Mouse (Mus musculus) hindbrain, embryonic 11.5 days (tissue): ENCODE results near the gene Ccdc82. TPM values are rescaled to one million over a fixed set of nuclear protein-coding genes. Genes with fewer than 3 reads are reported as not detected.

ENCODE experiments used
- ATAC-seq: fragments of 200-750 bp; cut with Nextera tagmentation; 2 replicates; pipeline ENCODE4 v1.8.0; 2017; ENCODE audit warnings: mild to moderate bottlenecking, moderate TSS enrichment, moderate library complexity; ENCODE audit not compliant: low FRiP score
- DNase-seq: peaks from one replicate; pipeline ENCODE4 v3.0.0-alpha.2; 2015; ENCODE audit warnings: low spot score
- H3K27ac ChIP-seq: fragments of 300-500 bp; sonication (generic); 2 replicates; pipeline ENCODE4 v1.5.1; 2014; ENCODE audit warnings: mild to moderate bottlenecking, low read depth, low read length
- H3K27me3 ChIP-seq: fragments of 300-500 bp; sonication (generic); 2 replicates; pipeline ENCODE4 v1.6.1; 2014; ENCODE audit warnings: mild to moderate bottlenecking, low read length, moderate library complexity, mixed read lengths; ENCODE audit not compliant: control insufficient read depth, insufficient read depth
- H3K36me3 ChIP-seq: fragments of 300-500 bp; sonication (generic); 2 replicates; pipeline ENCODE4 v1.6.1; 2014; ENCODE audit warnings: mild to moderate bottlenecking, low read length, moderate library complexity, mixed read lengths; ENCODE audit not compliant: control insufficient read depth, insufficient read depth
- H3K4me1 ChIP-seq: fragments of 300-500 bp; sonication (generic); replicated peaks from 2 replicates; pipeline ENCODE4 v1.6.1; 2014; ENCODE audit warnings: low read length, mixed read lengths; ENCODE audit not compliant: control insufficient read depth, insufficient read depth
- H3K4me2 ChIP-seq: fragments of 300-500 bp; sonication (generic); replicated peaks from 2 replicates; pipeline ENCODE4 v1.6.1; 2014; ENCODE audit warnings: mild to moderate bottlenecking, low read depth, low read length
- H3K4me3 ChIP-seq: fragments of 300-500 bp; sonication (generic); 2 replicates; pipeline ENCODE4 v1.5.1; 2014; ENCODE audit warnings: low read depth, low read length
- H3K9ac ChIP-seq: fragments of 300-500 bp; sonication (generic); 2 replicates; pipeline ENCODE4 v1.6.1; 2014; ENCODE audit warnings: low read depth, low read length
- H3K9me3 ChIP-seq: fragments of 300-500 bp; sonication (generic); 2 replicates; pipeline ENCODE4 v1.6.1; 2016; ENCODE audit warnings: low read length; ENCODE audit not compliant: control insufficient read depth
- WGBS: fragments of 180-500 bp; shearing (Covaris S2); extraction: QIAGEN DNeasy Blood & Tissue Kit; methylation state at CpG from one replicate; pipeline ENCODE4 v1.1.7; 2014; 5-methylcytosine and 5-hydroxymethylcytosine counted together
- polyA plus RNA-seq: library from polyadenylated mRNA; unstranded; fragments of >200 nt; fragmentation: Nextera tagmentation; extraction: Ambion mirVana; gene quantifications from 2 replicates; pipeline ENCODE4 v1.2.1, GENCODE M21; 2014

Gene Ccdc82
- polyA plus RNA-seq, 1 experiment from 2014 or later: 17.9 TPM

DNA sequence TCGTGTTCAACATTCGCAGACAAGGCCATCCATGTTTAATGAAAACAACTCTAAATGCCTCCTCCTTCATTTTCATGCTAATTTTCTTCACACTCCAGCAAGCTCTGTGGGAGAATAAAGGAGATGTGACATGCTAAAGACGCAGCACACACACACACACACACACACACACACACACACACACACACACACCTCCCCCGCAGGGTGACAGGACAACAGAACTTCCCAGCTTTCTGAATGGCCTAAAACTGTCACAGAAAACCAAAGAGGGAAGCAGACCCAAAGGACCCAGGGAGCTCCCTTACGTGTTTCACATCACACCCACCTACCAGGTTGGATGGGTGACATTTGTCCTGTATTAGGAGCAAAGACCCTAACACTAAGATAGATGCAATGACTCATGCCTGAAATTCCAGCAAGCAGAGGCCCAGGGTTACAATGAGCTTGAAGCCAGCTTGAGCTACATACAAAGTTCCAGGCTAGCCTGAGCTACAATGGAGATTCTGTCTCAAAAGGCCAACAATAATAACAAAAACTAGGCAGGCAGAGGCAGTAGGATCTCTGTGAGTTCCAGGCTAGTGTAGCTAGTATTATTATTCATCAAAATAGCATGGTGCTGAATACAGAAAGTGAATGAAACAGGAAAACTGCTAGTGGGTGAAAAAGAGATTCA is 56.5 kb downstream of the Ccdc82 start:
- no peaks in the 10 kb centered on the region for H3K9me3 ChIP-seq
- no peak overlapping the region for H3K9ac ChIP-seq
- no peaks in the 10 kb centered on the region; the same call in 1 of the 2 replicates for H3K36me3 ChIP-seq
- peaks cover 33% of the 10 kb centered on the region for H3K4me1 ChIP-seq
- DNase-seq: peak; percentile 68
- no peak overlapping the region for H3K4me2 ChIP-seq
- 31% methylated on average over 5 of the region's 5 CpGs for WGBS
- H3K27me3 ChIP-seq: no peaks in the 10 kb centered on the region
- H3K27ac ChIP-seq: peak overlapping the region; percentile 58
- peak; percentile 59 for ATAC-seq
- H3K4me3 ChIP-seq: no peak overlapping the region

DNA sequence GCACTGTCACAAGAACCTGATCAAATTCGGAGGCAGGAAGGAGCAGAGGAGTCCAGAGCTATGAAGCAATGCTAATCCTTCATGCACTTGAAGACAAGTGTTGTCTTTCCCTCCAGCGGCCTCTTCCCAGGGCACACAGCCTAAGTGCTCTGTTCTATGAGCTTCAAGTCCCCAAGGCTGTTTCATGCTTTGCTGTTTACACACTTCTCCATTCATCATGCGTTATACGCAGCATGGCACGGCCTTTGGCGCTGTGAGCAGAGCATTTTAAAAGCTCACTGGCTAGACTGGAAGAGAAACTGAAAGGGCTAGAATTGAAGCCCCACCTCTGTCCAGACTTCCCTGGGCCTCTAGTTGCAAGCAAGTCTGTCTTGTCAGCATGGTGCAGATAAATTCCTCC is 57.2 kb downstream of the Ccdc82 start:
- H3K4me3 ChIP-seq: no peak overlapping the region
- peak; percentile 18; the same call in 1 of the 2 replicates for ATAC-seq
- H3K36me3 ChIP-seq: no peaks in the 10 kb centered on the region; the same call in 1 of the 2 replicates
- 38% methylated on average over 6 of the region's 6 CpGs for WGBS
- H3K9ac ChIP-seq: no peak overlapping the region
- peaks cover 29% of the 10 kb centered on the region for H3K4me1 ChIP-seq
- no peaks in the 10 kb centered on the region for H3K9me3 ChIP-seq
- DNase-seq: no peak
- H3K4me2 ChIP-seq: no peak overlapping the region
- peak overlapping the region; percentile 53; the same call in 1 of the 2 replicates for H3K27ac ChIP-seq
- H3K27me3 ChIP-seq: no peaks in the 10 kb centered on the region

DNA sequence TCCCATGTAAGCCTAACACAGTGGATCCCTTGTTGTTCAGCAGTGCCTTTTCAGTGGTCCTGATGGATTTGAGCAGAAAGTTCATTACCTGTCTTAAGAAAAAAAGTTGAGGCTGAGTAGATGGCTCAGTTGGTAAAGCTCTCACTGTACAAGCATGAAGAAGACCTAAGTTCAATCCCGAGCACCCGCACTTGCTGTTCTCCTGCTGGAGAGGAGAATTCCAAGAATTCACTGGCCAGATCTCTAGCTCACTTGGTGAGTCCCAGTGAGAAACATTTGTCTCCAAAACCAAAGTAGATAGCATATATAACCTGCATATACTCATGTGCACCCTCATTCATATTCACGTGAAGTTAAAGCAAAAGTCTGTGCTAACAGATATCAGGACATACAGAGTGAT is 59.7 kb downstream of the Ccdc82 start:
- no peak for DNase-seq
- no peaks in the 10 kb centered on the region for H3K9me3 ChIP-seq
- H3K9ac ChIP-seq: no peak overlapping the region
- no peak overlapping the region for H3K4me3 ChIP-seq
- H3K36me3 ChIP-seq: no peaks in the 10 kb centered on the region; the same call in 1 of the 2 replicates
- no peak overlapping the region for H3K27ac ChIP-seq
- ATAC-seq: no peak
- H3K4me2 ChIP-seq: no peak overlapping the region
- 86% methylated on average over 3 of the region's 3 CpGs for WGBS
- H3K27me3 ChIP-seq: no peaks in the 10 kb centered on the region
- peaks cover 18% of the 10 kb centered on the region for H3K4me1 ChIP-seq

DNA sequence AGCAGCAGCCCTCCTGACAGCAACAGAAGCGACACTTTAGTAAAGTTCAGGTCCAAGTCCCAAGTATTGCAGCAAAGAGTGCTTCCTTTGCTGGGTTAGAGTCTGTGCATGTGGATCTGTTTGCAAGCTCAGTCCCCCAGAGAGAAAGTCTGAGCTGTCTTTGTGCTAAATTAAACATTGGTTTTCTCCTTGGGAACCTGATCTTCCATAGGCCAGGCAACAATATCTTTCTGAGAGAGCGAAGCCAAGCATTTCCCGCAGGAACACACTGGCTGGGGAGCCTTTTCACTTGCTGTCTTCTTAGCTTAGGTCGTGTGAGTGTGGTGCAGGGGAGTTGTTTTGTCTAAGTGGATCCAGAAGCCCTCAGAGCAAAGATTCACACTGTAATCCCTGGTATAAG is 60.5 kb downstream of the Ccdc82 start:
- DNase-seq (no peak), ATAC-seq (no peak)
- no peaks in the 10 kb centered on the region for H3K27me3 ChIP-seq
- 51% methylated on average over 4 of the region's 4 CpGs for WGBS
- no peak overlapping the region for H3K9ac ChIP-seq
- H3K9me3 ChIP-seq: no peaks in the 10 kb centered on the region
- H3K4me1 ChIP-seq: peaks cover 13% of the 10 kb centered on the region
- H3K4me3 ChIP-seq: no peak overlapping the region
- H3K27ac ChIP-seq: 0 out of 2 replicates have a peak overlapping the region, but pooled peaks have one; percentile 27
- H3K4me2 ChIP-seq: no peak overlapping the region
- no peaks in the 10 kb centered on the region; the same call in 1 of the 2 replicates for H3K36me3 ChIP-seq

DNA sequence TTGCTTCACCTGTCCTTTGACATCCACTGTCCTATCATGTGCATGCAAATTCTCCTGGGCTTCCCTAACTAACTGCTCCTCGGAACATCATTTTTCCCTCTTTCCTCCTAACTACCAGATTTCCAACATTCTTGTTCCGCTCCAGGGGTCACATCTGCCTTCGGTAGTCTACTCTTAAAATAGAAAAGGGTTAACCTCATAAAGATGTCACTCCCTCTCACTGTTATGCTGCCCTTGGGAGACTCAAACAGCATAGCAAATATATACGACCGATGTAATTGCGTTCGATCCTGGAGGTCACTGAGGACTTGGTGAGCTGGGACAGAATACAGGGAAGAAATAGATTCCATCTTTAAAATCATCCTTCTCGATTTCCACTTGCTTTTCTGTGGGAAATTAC is 62.0 kb downstream of the Ccdc82 start:
- DNase-seq (no peak), ATAC-seq (peak; percentile 37)
- no peak overlapping the region for H3K4me2 ChIP-seq
- H3K9ac ChIP-seq: no peak overlapping the region
- no peaks in the 10 kb centered on the region; the same call in 1 of the 2 replicates for H3K36me3 ChIP-seq
- no peaks in the 10 kb centered on the region for H3K9me3 ChIP-seq
- 66% methylated on average over 8 of the region's 8 CpGs for WGBS
- no peaks in the 10 kb centered on the region for H3K27me3 ChIP-seq
- no peak overlapping the region for H3K4me3 ChIP-seq
- peaks cover 13% of the 10 kb centered on the region for H3K4me1 ChIP-seq
- H3K27ac ChIP-seq: no peak overlapping the region

DNA sequence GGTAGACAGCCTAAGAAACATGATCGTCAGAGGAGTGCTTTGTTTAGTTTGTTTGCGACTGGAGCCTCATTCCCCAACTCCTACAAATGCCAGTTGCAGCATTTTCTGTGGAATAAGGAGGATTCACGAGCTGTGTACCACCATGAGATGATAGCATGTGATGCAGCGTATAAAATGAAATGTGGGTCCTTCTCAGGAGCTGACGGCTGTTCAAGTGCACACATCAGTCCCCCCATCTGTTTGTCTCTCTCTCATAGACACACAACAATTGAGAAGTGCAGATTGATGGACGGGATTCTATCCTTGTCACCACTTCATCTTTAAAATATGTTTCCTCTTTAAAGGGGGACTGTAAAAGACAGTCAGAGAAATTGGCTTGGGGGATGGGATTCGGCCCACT is 63.1 kb downstream of the Ccdc82 start:
- 68% methylated on average over 7 of the region's 7 CpGs for WGBS
- H3K4me2 ChIP-seq: no peak overlapping the region
- DNase-seq (no peak), ATAC-seq (peak; percentile 12; the same call in 1 of the 2 replicates)
- no peak overlapping the region for H3K4me3 ChIP-seq
- H3K27me3 ChIP-seq: no peaks in the 10 kb centered on the region
- H3K9me3 ChIP-seq: no peaks in the 10 kb centered on the region
- no peaks in the 10 kb centered on the region; the same call in 1 of the 2 replicates for H3K36me3 ChIP-seq
- H3K9ac ChIP-seq: no peak overlapping the region
- H3K4me1 ChIP-seq: peaks cover 9% of the 10 kb centered on the region
- H3K27ac ChIP-seq: peak overlapping the region; percentile 63

DNA sequence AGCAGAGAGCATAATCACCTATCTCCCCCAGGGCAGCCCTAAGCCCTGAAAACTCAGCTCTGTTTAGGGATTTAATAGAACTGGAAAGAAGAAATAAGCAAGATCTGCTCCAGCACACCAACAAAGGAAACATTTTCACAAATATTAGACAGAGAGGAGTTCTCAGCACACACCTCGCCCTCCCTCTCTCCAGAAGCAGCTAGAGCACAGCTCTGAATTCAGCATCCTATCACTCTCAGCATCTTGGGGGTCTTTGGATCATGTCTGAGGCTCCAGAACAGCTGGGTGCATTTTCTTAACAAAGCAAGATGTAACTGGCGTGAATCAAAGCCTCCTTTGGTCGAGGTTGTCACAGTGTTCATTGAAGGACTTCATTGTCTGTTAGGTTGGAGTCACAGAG is 63.5 kb downstream of the Ccdc82 start:
- DNase-seq: no peak
- peak; percentile 45; the same call in 1 of the 2 replicates for ATAC-seq
- WGBS: 39% methylated on average over 3 of the region's 3 CpGs
- Histone ChIP-seq H3K9me3 (no peaks in the 10 kb centered on the region), H3K27ac (peak overlapping the region; percentile 63), H3K9ac (no peak overlapping the region), H3K27me3 (no peaks in the 10 kb centered on the region), H3K4me3 (no peak overlapping the region), H3K4me1 (peaks cover 9% of the 10 kb centered on the region), H3K4me2 (no peak overlapping the region), H3K36me3 (no peaks in the 10 kb centered on the region; the same call in 1 of the 2 replicates)

DNA sequence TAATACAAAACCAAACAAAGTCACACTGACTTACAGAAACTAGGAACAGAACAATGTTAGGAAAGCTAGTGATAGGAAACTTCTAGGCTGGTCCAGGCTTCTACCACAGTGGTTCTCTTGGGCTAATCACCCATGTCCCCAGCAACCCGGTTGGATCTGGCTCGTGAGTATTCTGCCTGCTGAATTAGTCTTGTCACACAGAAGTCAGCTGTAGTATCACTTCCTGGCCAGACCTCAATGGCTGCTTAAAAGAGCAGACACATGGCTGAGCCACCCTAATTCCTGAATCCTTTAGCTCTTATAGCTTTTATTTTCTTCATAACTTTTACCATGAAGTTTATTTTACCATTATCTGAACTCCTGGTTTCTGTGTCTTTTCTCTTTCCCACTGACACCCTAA is 64.3 kb downstream of the Ccdc82 start:
- WGBS: 44% methylated on average over 2 of the region's 2 CpGs
- Histone ChIP-seq H3K27ac (no peak overlapping the region), H3K9ac (no peak overlapping the region), H3K4me2 (no peak overlapping the region), H3K27me3 (no peaks in the 10 kb centered on the region), H3K9me3 (no peaks in the 10 kb centered on the region), H3K36me3 (no peaks in the 10 kb centered on the region; the same call in 1 of the 2 replicates), H3K4me1 (peaks cover 9% of the 10 kb centered on the region), H3K4me3 (no peak overlapping the region)
- ATAC-seq (no peak), DNase-seq (no peak)

DNA sequence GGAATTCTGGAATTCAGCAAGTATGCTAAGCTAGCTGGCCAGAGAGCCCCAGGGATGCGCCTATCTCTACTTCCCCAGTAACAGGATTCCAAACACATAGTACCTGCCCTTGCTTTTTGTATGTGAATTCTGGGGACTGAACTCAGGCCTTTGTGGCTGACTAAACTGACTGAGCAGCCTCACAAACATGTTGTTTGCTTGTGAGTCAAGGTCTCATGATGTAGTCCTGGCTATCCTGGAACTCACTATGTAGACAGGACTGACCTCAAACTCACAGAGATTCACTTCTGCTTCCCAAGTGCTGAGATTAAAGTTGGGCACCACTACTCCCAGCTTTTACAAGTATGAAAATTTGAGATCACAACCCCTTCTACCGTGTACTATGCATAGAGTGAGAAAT is 67.2 kb downstream of the Ccdc82 start:
- ATAC-seq: no peak
- Histone ChIP-seq H3K27ac (no peak overlapping the region), H3K4me2 (no peak overlapping the region), H3K4me1 (peaks cover 4% of the 10 kb centered on the region), H3K36me3 (no peaks in the 10 kb centered on the region), H3K4me3 (no peak overlapping the region), H3K9ac (no peak overlapping the region), H3K27me3 (no peaks in the 10 kb centered on the region), H3K9me3 (no peaks in the 10 kb centered on the region)
- WGBS: 94% methylated on average over 2 of the region's 2 CpGs
- no peak for DNase-seq
